Mouse (Mus musculus): ENCODE measurements around the gene Flcn.

DNA sequence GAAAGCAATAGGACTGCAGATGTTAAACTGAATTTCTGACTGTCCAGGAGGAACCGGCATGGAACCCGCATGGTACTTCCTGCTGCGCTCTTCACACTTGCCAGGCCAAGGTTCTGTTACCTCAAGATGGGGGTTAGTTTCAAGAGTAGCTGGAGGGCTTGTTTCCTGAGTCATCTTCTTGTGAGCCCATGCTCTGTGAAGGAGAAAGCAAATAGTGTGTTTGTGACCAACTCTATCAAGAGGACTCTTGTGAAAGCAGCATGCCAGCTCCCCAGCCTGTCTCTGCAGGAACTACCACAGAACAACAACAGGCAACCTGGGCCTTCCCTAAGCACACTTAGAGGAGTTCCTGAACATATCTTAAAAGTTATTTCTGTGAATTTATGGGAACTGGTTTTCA, 8.1 kb upstream of the Flcn start:
- TF ChIP-seq CTCF (IDR thresholded peaks at IDR 0.05; ENCODE audit: borderline replicate concordance, insufficient read depth, low read depth, low read length) (no peak), POLR2A (IDR thresholded peaks at IDR 0.05; ENCODE audit: borderline replicate concordance, insufficient read depth, low read length) (no peak)
